Mouse (Mus musculus) gastrocnemius, adult 18-20 months (tissue): Measurements from ENCODE around the gene Gm17949. TPM values are rescaled to one million over a fixed set of nuclear protein-coding genes. Genes with fewer than 3 reads are reported as not detected.
A peak's percentile ranks its signal among the peaks of the same experiment; 100 is the strongest.

Experiments used
- DNase-seq: peaks from one replicate; pipeline ENCODE4 v3.0.0; 2021; ENCODE audit warnings: low spot score
- long read RNA-seq, 2 experiments: library from polyadenylated mRNA; stranded (forward); transcript quantifications; one replicate each; pipeline ENCODE4 v2.0.0; 2021
- total RNA-seq, 2 experiments: library from RNA; stranded (reverse); gene quantifications; 2 replicates each; pipeline ENCODE4 v1.2.3; 2021

Gene Gm17949
- not detected for total RNA-seq
- long read RNA-seq, experiment 1: 0 reads
- long read RNA-seq, experiment 2: 0 reads

DNA sequence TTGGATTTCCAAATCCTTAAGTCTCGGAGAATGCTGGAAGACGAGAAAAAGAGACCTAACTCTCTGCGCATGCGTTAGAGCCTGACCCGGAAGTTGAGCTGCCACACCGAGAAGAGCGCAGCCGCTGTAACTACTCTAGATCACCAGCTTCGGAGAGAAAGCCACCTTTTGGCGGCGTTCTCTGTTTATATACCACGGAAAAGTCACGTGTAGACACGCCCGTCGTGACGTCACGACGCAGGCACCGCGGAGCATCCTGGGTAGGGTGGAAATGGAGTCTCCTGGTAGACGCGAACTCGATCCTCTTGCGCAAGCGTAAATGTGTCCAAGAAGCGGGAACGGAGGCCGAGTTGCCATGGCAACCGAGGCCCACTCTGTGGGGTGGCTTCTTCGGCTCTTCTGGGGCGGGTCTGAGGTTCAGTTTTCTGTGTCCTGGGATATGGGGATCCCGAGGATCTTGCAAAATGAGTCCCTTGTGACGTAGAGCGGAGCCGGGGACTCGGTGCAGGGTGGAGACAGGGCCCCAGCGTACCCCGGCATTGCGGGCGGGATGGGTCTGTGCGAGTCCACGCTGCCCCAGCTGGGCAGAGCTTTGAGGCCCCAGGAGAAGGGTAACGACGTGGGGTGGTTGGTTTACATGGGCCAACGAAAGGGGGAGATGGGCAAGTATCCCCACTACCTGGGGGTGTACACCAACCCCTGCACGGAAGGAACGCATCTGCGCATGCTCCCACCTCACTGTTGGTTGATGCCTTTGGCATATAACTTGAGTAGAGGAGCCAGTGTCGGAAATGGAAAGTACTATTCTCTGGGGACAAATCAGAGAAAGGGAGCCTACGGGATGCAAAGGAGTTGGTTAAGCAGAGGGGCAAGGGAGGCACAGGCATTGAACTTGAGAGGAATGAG is at the start of gene Gm17949, which contains the start of gene Gtf2f1:
Gene Gm17949 (plus strand): TSS at position 234 of the 906 bp plus-strand sequence.
Gene Gtf2f1 (minus strand): TSS at position 53 of the 906 bp plus-strand sequence.
- peak; percentile 92 for DNase-seq

GRCm38 (mm10) chr17:56961880-56962279 is 49.4 kb upstream of the Gm17949 start:
- DNase-seq: no peak

DNA sequence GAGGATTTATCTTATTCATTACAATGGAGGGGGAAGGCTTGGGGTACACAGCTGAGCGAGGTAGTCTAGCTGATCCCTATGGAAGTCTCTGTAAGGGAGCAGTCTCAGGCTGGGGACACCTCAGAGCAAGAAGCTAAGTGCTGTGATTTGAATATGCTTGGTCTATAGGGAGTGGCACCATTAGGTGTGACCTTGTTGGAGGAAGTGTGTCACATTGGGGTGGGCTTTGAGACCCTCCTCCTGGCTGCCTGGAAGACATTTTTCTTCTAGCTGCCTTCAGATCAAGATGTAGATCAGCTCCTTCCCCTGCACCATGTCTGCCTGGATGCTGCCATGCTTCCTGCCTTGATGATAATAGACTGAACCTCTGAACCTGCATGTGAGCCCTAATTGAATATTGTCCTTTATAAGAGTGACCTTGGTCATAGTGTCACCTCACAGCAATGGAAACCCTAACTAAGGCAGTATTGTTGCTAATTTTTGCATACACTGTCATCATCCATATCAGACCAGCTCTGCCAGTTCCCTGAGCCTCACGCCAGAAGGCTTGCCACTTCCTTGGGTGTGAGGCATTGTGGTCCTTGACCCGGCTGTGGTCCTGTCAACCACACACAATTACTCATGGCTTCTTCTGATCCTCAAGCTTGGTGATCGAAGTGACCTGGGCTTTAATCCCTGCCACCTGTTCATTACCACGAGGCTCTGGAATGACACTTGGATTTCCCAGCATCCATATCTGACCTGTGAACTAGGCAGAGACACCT is 48.4 kb upstream of the Gm17949 start:
- no peak for DNase-seq

DNA sequence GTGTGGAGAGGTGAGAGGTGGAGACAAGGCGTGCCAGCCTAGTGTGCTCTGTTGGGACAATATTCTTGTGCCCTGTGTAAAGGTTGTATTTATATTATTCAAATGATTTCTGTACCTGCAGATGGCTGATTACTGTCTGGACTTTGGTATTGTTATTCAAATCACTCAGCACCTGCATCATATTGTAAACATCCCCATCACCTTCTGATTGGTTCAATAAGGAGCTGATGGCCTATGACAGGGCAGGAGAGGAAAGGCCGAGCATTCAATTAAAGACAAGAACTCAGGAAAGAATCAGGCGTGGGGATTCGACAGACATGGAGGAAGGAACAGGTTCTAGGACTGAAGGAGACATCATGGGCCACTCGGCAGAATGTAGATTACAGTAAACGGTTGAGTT is 47.6 kb upstream of the Gm17949 start:
- no peak for DNase-seq

DNA sequence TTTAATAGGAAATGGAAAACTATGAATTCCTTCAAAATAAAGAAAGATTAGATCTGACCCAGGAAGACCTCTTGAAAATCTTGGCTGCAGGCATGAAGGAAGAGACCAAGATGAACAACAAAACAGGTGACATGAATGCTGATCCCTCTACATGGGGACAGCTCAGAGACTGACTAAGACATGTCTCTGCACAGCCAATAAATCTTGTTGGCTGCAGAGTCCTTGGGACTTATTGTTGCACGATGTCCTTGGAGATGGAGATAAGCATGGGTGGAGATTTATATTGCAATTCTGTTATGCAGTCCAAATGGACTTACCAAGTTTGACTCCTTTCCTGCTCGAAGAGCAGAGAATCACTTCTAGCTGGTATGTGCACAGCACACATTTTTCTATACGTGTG is 41.9 kb upstream of the Gm17949 start:
- DNase-seq: no peak

DNA sequence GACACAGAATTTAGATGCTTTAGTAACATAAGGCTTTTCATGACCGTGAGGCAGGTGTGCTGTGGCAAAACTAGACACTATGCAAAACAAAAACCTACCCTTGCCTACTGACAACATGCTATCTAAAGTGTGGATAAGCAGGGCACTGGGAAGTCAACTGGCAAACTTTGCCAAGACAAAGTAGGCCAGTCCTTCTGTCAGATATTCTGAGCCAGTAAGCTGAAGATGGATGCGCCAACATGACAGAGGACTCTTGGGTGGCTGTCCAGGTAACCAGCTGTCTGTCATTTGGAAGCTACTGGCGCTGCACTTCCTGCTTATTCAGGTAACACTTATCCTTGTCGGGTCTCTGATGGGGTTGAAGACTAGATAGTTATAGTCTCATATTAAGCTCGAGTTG is 41.2 kb upstream of the Gm17949 start:
- no peak for DNase-seq

GRCm38 (mm10) chr17:56973956-56974707 is 37.1 kb upstream of the Gm17949 start:
- DNase-seq: no peak

GRCm38 (mm10) chr17:56974708-56975240 is 36.5 kb upstream of the Gm17949 start:
- DNase-seq: no peak

- no peak for DNase-seq
Measured at GRCm38 (mm10) chr17:56975391-56975790, 35.9 kb upstream of the Gm17949 start.

DNA sequence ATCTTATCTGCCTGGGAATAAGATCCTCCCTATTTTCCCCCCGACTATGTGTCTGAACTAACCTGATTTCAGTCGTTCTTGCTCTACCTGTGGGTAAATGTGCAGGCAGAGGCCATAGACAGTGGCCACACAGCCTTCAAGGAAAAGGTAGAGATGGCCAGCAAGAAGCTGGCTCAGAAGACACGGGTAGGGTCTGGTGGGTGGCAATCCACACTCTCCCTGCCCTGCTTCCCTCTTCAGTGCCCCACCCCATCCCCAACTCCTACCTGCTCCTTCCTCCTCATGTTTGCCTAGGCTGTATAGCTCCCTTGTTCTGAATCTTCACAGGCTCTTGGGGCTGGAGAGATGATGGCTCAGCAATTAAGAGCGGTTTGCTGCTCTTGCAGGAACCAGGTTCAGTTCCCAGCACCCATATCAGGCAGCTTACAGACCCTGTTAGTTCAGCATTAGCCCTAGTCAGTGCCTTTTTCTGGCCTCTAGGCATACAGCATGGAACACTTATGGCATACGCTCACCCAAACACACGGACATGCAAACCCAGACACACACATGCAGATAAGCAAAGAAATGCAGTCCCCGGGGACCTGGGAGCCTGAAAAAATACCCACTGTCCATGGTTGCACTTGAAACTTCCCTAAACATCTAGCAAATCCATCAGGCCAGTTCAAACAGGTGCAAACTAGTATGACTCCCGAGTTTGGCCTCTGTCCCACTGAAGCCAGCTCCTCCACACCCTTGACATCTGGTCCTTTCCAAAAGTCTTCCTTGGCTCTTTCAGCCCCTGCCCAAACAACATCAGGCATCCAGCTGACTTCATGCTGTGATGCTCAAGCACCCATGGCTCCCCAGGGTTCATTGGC is 34.5 kb upstream of the Gm17949 start:
- no peak for DNase-seq

GRCm38 (mm10) chr17:56979524-56979923 is 31.7 kb upstream of the Gm17949 start:
- no peak for DNase-seq

- no peak for DNase-seq
Measured at GRCm38 (mm10) chr17:56981049-56981448, 30.2 kb upstream of the Gm17949 start.

- no peak for DNase-seq
Measured at GRCm38 (mm10) chr17:56982013-56982412, 29.3 kb upstream of the Gm17949 start, which contains the start of gene Acer1. TSS of gene Acer1 (minus strand) at chr17:56982126.

DNA sequence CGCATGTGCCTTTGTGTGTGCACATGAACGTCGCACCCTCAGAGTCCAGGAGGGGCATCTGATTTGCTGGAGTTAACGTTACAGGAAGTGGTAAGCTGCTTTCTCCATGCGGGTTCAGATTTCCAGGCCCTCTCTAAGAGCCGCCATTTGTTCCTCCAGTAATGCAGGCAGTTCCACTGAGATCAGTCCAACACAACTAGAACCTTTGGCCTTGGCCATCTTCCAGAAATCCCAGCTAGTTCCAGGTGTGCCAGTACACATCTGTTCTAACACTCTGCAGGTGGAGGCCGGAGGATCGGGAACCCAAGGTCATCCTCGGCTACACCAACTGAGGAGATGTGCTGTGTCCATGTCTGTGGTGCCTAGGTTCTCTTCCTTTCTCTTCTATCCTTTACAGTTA is 26.4 kb upstream of the Gm17949 start:
- no peak for DNase-seq

GRCm38 (mm10) chr17:56985656-56986055 is 25.6 kb upstream of the Gm17949 start:
- DNase-seq: no peak

DNA sequence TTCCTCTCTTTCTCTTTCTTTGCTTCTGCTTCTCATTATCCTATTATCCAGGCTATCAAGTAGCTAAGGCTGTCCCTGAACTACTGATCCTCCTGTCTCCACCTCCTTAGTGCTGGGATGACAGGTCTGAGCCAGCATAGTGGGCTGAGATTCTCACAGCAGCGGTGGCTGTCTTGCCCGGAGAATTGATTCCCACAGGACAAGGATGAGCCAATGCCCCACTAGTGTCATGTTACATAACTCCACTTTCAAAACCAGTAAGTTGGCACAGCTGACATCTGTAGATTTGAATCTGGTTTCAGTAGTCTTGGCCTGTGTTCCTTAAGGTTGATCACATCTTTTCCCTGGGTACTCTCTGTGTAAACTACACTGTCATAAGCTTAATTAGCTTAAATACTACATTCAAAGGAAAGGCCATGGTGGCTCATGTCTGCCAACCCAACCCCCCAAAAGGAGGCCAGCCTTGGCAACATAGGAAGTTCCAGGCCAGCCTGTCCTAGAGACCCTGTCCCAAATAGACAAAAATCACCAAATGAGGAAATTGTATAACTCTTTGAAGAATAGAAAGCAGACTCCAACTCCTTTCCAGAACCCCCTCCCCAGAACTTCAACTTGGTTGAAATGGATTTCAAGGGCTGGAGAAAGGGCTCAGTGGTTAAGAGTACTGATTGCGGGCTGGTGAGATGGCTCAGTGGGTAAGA is 25.0 kb upstream of the Gm17949 start:
- DNase-seq: no peak

GRCm38 (mm10) chr17:56988441-56988840 is 22.8 kb upstream of the Gm17949 start:
- no peak for DNase-seq

GRCm38 (mm10) chr17:56988921-56989430 is 22.3 kb upstream of the Gm17949 start:
- no peak for DNase-seq

DNA sequence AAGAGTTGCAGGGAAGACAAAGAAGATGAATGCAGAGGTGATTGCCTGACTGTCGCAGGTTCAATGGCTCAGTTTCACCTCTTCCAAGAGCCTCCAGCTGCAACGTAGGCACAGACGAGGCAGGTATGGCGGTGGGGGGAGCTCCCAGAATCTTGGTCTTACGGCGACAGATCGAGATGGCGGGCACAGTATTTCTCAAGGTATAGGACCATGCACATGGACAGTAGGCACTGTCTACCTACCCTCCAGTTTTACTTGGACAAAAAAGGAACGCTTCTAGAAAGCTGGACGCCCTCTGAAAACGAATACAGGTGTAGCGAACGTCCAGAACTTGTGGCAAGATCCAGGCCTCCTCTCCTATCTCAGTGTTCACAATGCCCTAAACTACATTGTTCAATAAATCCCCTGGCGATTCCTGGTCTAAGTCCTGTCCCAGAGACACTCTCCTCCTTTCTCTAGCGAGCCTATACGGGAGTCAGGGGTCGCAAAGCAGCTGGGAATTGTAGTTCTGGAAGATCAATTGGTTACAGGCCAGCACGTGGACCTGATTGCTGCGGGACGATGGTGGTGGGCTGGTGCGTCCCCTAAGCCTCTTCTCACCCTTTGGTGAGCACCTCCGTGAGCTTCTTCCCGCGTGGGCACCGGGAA is 21.7 kb upstream of the Gm17949 start:
- peak; percentile 85 for DNase-seq
